Mouse (Mus musculus) c-Kit-positive CD71-positive TER-119-positive erythroid progenitor cells, embryonic 14.5 days (primary cell): Measurements from ENCODE around the gene Prdx1.

Source experiments
- DNase-seq: peaks from one replicate; pipeline ENCODE4 v3.0.0-alpha.2; 2013; ENCODE audit warnings: low spot score

Gene Prdx1

GRCm38 (mm10) chr4:116727401-116727800, 42.1 kb downstream of the Prdx1 start:
- no peak for DNase-seq

- DNase-seq = no peak
Observed at GRCm38 (mm10) chr4:116729532-116729931, 44.2 kb downstream of the Prdx1 start.

GRCm38 (mm10) chr4:116731077-116731476, 45.7 kb downstream of the Prdx1 start:
- DNase-seq = no peak

GRCm38 (mm10) chr4:116732355-116732754, 47.0 kb downstream of the Prdx1 start:
- no peak for DNase-seq

GRCm38 (mm10) chr4:116734996-116735395, 49.7 kb downstream of the Prdx1 start:
- no peak for DNase-seq

- DNase-seq = no peak
Observed at GRCm38 (mm10) chr4:116738972-116739751, 53.8 kb downstream of the Prdx1 start.

- DNase-seq = no peak
Observed at GRCm38 (mm10) chr4:116749750-116750149, 64.4 kb downstream of the Prdx1 start.
